Mouse (Mus musculus): Measurements from ENCODE around the gene Tmem51.

GRCm38 (mm10) chr4:142010441-142010840 lies 73.7 kb downstream of the Tmem51 start:
- TF ChIP-seq POLR2A (IDR thresholded peaks at IDR 0.05; ENCODE audit: insufficient read length, low read depth) (no peak), E2F4 (IDR thresholded peaks at IDR 0.05; ENCODE audit: insufficient read depth) (no peak), MYOG (IDR thresholded peaks at IDR 0.05; ENCODE audit: control insufficient read depth in 1 of 3, insufficient read depth in 1 of 3, insufficient read length in 2 of 3, low read depth in 2 of 3) (no peak)

Data from myocyte (in vitro differentiated cells).